Mouse (Mus musculus): ENCODE results near the gene Shd. TPM values are rescaled to one million over a fixed set of nuclear protein-coding genes. Genes with fewer than 3 reads are reported as not detected.

Shd gene
- total and polyA plus RNA-seq, 2 experiments from 2014 or later, result 5.0 to 11.7 TPM

- TF ChIP-seq CTCF (IDR thresholded peaks at IDR 0.05; ENCODE audit: low read depth), result no peak
- H3K9ac ChIP-seq (replicated peaks; ENCODE audit: low read depth, low read length), result peak overlapping the region; percentile 61
- ATAC-seq (ENCODE audit: insufficient read depth, low read depth) (no peak), DNase-seq (ENCODE audit: low spot score) (no peak)
- WGBS, result 24% methylated on average over 5 of the region's 5 CpGs
- peak overlapping the region; percentile 72 for H3K4me2 ChIP-seq (ENCODE audit: low read depth, low read length)
- H3K27ac ChIP-seq (ENCODE audit: low read depth), result peak overlapping the region; percentile 97
- H3K36me3 ChIP-seq (replicated peaks; ENCODE audit: control insufficient read depth, insufficient read depth, low read length), result peaks cover 9% of the 10 kb centered on the region; the same call in 1 of the 2 replicates
- H3K4me1 ChIP-seq (ENCODE audit: control insufficient read depth, insufficient read depth), result no peaks in the 10 kb centered on the region
- H3K9me3 ChIP-seq (replicated peaks; ENCODE audit: control insufficient read depth, low read length), result 0 out of 2 replicates have a peak, but pooled peaks cover 3% of the 10 kb centered on the region
- H3K27me3 ChIP-seq (ENCODE audit: control insufficient read depth, insufficient read depth, low read length), result no peaks in the 10 kb centered on the region
- peak overlapping the region; percentile 47 for H3K4me3 ChIP-seq (ENCODE audit: low read depth, low read length)
Observed at GRCm38 (mm10) chr17:55945696-55946095, 24.6 kb upstream of the Shd start.

- Histone ChIP-seq H3K27ac (ENCODE audit: low read depth) (no peak overlapping the region), H3K4me2 (ENCODE audit: low read depth, low read length) (no peak overlapping the region), H3K4me3 (ENCODE audit: low read depth, low read length) (no peak overlapping the region), H3K36me3 (replicated peaks; ENCODE audit: control insufficient read depth, insufficient read depth, low read length) (no peaks in the 10 kb centered on the region), H3K4me1 (ENCODE audit: control insufficient read depth, insufficient read depth) (no peaks in the 10 kb centered on the region), H3K9ac (replicated peaks; ENCODE audit: low read depth, low read length) (no peak overlapping the region), H3K9me3 (replicated peaks; ENCODE audit: control insufficient read depth, low read length) (no peaks in the 10 kb centered on the region), H3K27me3 (ENCODE audit: control insufficient read depth, insufficient read depth, low read length) (no peaks in the 10 kb centered on the region)
- no peak for DNase-seq (ENCODE audit: low spot score)
- TF ChIP-seq EP300 (IDR thresholded peaks at IDR 0.05; ENCODE audit: low read depth), result no peak
- TF ChIP-seq CTCF (IDR thresholded peaks at IDR 0.05; ENCODE audit: low read depth), result no peak
- 80% methylated on average over 4 of the region's 4 CpGs for WGBS
- ATAC-seq (ENCODE audit: insufficient read depth, low read depth), result no peak
Observed at GRCm38 (mm10) chr17:55948647-55949046, 21.6 kb upstream of the Shd start.

- DNase-seq (ENCODE audit: low spot score) (no peak), ATAC-seq (ENCODE audit: insufficient read depth, low read depth) (no peak)
- no peaks in the 10 kb centered on the region for H3K4me1 ChIP-seq (ENCODE audit: control insufficient read depth, insufficient read depth)
- no peaks in the 10 kb centered on the region for H3K36me3 ChIP-seq (replicated peaks; ENCODE audit: control insufficient read depth, insufficient read depth, low read length)
- H3K27ac ChIP-seq (ENCODE audit: low read depth), result no peak within 1 kb of the TSS
- no peak within 1 kb of the TSS for H3K4me2 ChIP-seq (ENCODE audit: low read depth, low read length)
- no peak within 1 kb of the TSS for H3K4me3 ChIP-seq (ENCODE audit: low read depth, low read length)
- TF ChIP-seq CTCF (IDR thresholded peaks at IDR 0.05; ENCODE audit: low read depth) (no peak), EP300 (IDR thresholded peaks at IDR 0.05; ENCODE audit: low read depth) (no peak)
- H3K9me3 ChIP-seq (replicated peaks; ENCODE audit: control insufficient read depth, low read length), result no peaks in the 10 kb centered on the region
- no peak within 1 kb of the TSS for H3K9ac ChIP-seq (replicated peaks; ENCODE audit: low read depth, low read length)
- WGBS, result 79% methylated on average over 2 of the region's 2 CpGs
- H3K27me3 ChIP-seq (ENCODE audit: control insufficient read depth, insufficient read depth, low read length), result peaks cover 4% of the 10 kb centered on the region; the same call in 1 of the 2 replicates
Observed at GRCm38 (mm10) chr17:55949400-55949799, 20.9 kb upstream of the Shd start, which contains the start of gene Zfp119b. Gene Zfp119b, minus strand, starts transcription at chr17:55949500.

GRCm38 (mm10) chr17:55950601-55951000, 19.7 kb upstream of the Shd start:
- Histone ChIP-seq H3K27ac (ENCODE audit: low read depth) (no peak overlapping the region), H3K36me3 (replicated peaks; ENCODE audit: control insufficient read depth, insufficient read depth, low read length) (no peaks in the 10 kb centered on the region), H3K27me3 (ENCODE audit: control insufficient read depth, insufficient read depth, low read length) (peaks cover 12% of the 10 kb centered on the region; the same call in 1 of the 2 replicates), H3K4me1 (ENCODE audit: control insufficient read depth, insufficient read depth) (no peaks in the 10 kb centered on the region), H3K9me3 (replicated peaks; ENCODE audit: control insufficient read depth, low read length) (no peaks in the 10 kb centered on the region), H3K4me3 (ENCODE audit: low read depth, low read length) (no peak overlapping the region), H3K9ac (replicated peaks; ENCODE audit: low read depth, low read length) (no peak overlapping the region), H3K4me2 (ENCODE audit: low read depth, low read length) (no peak overlapping the region)
- DNase-seq (ENCODE audit: low spot score) (no peak), ATAC-seq (ENCODE audit: insufficient read depth, low read depth) (no peak)
- WGBS, result 70% methylated on average over 9 of the region's 9 CpGs
- TF ChIP-seq CTCF (IDR thresholded peaks at IDR 0.05; ENCODE audit: low read depth) (no peak), EP300 (IDR thresholded peaks at IDR 0.05; ENCODE audit: low read depth) (no peak)

- H3K9ac ChIP-seq (replicated peaks; ENCODE audit: low read depth, low read length), result no peak overlapping the region
Observed at GRCm38 (mm10) chr17:55952041-55952440, 18.2 kb upstream of the Shd start.

GRCm38 (mm10) chr17:55952447-55953027, 17.7 kb upstream of the Shd start, which contains the start of gene Ebi3:
Gene Ebi3, plus strand, starts transcription at chr17:55952640.
- H3K27me3 ChIP-seq (ENCODE audit: control insufficient read depth, insufficient read depth, low read length), result peaks cover 21% of the 10 kb centered on the region; the same call in 1 of the 2 replicates
- whole genome bisulfite sequencing, result 52% methylated on average over 6 of the region's 6 CpGs

More at GRCm38 (mm10) chr17:55952041-55952440, 18.2 kb upstream of the Shd start:
- Histone ChIP-seq H3K4me1 (ENCODE audit: control insufficient read depth, insufficient read depth) (no peaks in the 10 kb centered on the region; the same call in 1 of the 2 replicates), H3K4me2 (ENCODE audit: low read depth, low read length) (no peak overlapping the region), H3K27ac (ENCODE audit: low read depth) (no peak overlapping the region), H3K27me3 (ENCODE audit: control insufficient read depth, insufficient read depth, low read length) (peaks cover 21% of the 10 kb centered on the region; the same call in 1 of the 2 replicates), H3K4me3 (ENCODE audit: low read depth, low read length) (no peak overlapping the region), H3K9me3 (replicated peaks; ENCODE audit: control insufficient read depth, low read length) (no peaks in the 10 kb centered on the region), H3K36me3 (replicated peaks; ENCODE audit: control insufficient read depth, insufficient read depth, low read length) (no peaks in the 10 kb centered on the region)
- ATAC-seq (ENCODE audit: insufficient read depth, low read depth) (no peak), DNase-seq (ENCODE audit: low spot score) (no peak)
- no peak for TF ChIP-seq EP300 (IDR thresholded peaks at IDR 0.05; ENCODE audit: low read depth)
- TF ChIP-seq CTCF (IDR thresholded peaks at IDR 0.05; ENCODE audit: low read depth), result no peak

More at GRCm38 (mm10) chr17:55952447-55953027, 17.7 kb upstream of the Shd start, which contains the start of gene Ebi3:
- H3K9ac ChIP-seq (replicated peaks; ENCODE audit: low read depth, low read length), result no peak within 1 kb of the TSS
- TF ChIP-seq CTCF (IDR thresholded peaks at IDR 0.05; ENCODE audit: low read depth) (no peak), EP300 (IDR thresholded peaks at IDR 0.05; ENCODE audit: low read depth) (no peak)
- H3K4me1 ChIP-seq (ENCODE audit: control insufficient read depth, insufficient read depth), result no peaks in the 10 kb centered on the region; the same call in 1 of the 2 replicates
- ATAC-seq (ENCODE audit: insufficient read depth, low read depth) (no peak), DNase-seq (ENCODE audit: low spot score) (no peak)
- H3K36me3 ChIP-seq (replicated peaks; ENCODE audit: control insufficient read depth, insufficient read depth, low read length), result no peaks in the 10 kb centered on the region
- no peak within 1 kb of the TSS for H3K4me3 ChIP-seq (ENCODE audit: low read depth, low read length)
- no peaks in the 10 kb centered on the region for H3K9me3 ChIP-seq (replicated peaks; ENCODE audit: control insufficient read depth, low read length)
- H3K27ac ChIP-seq (ENCODE audit: low read depth), result no peak within 1 kb of the TSS
- no peak within 1 kb of the TSS for H3K4me2 ChIP-seq (ENCODE audit: low read depth, low read length)
